Mouse (Mus musculus): Measurements from ENCODE around the gene Crygd. TPM values are rescaled to one million over a fixed set of nuclear protein-coding genes. Genes with fewer than 3 reads are reported as not detected.
"Not testable (repeated sequence)": the region's sequence is repeated elsewhere in the genome, so short reads cannot be mapped to it uniquely, and the experiment has no call there.

Gene Crygd
- polyA plus RNA-seq, 1 experiment from 2014 or later: not detected

DNA sequence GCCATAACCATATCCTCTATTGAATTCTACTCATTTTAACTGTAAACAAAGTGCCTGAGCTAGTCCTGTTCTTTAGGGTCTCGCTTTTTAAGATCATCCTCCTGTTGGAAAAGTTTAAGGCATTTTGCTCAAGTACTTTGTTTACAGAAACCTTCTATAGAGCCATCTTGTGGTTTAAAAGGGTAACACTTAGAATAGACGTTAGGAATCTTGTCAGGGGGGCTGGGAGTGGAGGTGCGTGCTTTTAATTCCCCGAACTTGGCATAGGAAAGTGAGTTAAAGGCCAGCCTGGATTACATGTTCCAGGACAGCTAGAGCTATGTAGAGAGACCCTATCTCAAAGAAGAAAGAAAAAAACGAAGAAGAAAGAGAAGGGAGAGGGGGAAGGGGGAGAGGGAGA lies 12.4 kb upstream of the Crygd start:
- H3K27me3 ChIP-seq: no peaks in the 10 kb centered on the region
- H3K9ac ChIP-seq: no peak overlapping the region
- H3K4me1 ChIP-seq: no peaks in the 10 kb centered on the region
- ATAC-seq (ENCODE audit: low FRiP score, low read depth): no peak
- 16% methylated on average over 5 of the region's 5 CpGs for WGBS
- H3K27ac ChIP-seq: no peak overlapping the region
- H3K4me2 ChIP-seq (replicated peaks): no peak overlapping the region
- H3K9me3 ChIP-seq: no peaks in the 10 kb centered on the region
- H3K36me3 ChIP-seq: no peaks in the 10 kb centered on the region
- no peak overlapping the region for H3K4me3 ChIP-seq

DNA sequence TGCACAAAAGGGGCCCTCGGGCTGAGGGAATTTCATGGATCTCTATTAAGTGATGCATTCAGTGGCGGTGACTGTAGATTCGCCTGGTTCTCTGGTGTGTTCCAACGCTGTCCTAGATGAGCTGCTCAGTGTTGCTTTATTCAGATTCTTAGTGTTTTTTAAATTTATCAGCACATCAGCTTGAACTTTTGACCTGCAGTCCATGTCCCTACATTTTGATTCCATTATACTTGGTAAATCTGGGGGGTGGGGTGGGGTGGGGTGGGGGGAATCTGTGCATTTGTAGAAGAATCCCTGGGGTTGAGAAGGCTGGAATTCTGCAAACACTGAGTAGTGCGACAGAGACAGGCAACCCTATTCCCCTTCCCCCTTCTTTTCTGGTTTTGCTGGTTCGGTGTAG lies 10.3 kb upstream of the Crygd start, which contains the start of gene Crygc:
Gene Crygc (minus strand): TSS at position 101 of the 400 bp plus-strand sequence.
- Histone ChIP-seq H3K27me3 (no peaks in the 10 kb centered on the region), H3K9ac (no peak within 1 kb of the TSS), H3K4me1 (no peaks in the 10 kb centered on the region), H3K9me3 (no peaks in the 10 kb centered on the region), H3K27ac (no peak within 1 kb of the TSS), H3K4me3 (no peak within 1 kb of the TSS), H3K4me2 (replicated peaks) (no peak within 1 kb of the TSS), H3K36me3 (no peaks in the 10 kb centered on the region)
- 81% methylated on average over 6 of the region's 6 CpGs for WGBS
- no peak for ATAC-seq (ENCODE audit: low FRiP score, low read depth)

DNA sequence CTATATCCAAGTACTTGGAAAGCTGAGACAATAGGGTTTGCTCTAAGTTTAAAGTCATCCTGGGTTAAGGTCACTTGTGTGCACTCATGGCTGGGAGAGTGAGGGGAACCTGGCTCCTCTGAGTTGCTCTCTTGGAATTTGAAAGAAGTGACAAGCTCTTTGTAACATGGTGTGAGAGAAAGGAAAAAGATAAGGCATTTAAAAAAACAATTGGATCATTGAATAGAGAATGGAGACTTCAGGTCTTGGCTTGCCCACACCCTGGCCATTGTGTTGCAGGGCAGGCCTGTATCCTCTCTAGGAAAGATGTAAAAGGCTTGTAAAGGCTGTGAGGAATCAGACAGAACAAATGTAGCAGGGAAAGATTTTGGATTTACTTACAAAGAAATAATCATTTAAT lies 4.6 kb upstream of the Crygd start:
- no peaks in the 10 kb centered on the region for H3K4me1 ChIP-seq
- H3K4me3 ChIP-seq: no peak overlapping the region
- H3K36me3 ChIP-seq: no peaks in the 10 kb centered on the region

GRCm38 (mm10) chr1:65064201-65064600 lies 949 bp upstream of the Crygd start:
- Histone ChIP-seq H3K9me3 (no peaks in the 10 kb centered on the region), H3K4me1 (no peaks in the 10 kb centered on the region), H3K27ac (no peak overlapping the region), H3K4me3 (no peak overlapping the region), H3K27me3 (no peaks in the 10 kb centered on the region), H3K9ac (no peak overlapping the region), H3K36me3 (no peaks in the 10 kb centered on the region), H3K4me2 (replicated peaks) (no peak overlapping the region)
- WGBS: 89% methylated on average over 15 of the region's 15 CpGs
- ATAC-seq (ENCODE audit: low FRiP score, low read depth): no peak

More for the DNA sequence above, 4.6 kb upstream of the Crygd start:
- no peak overlapping the region for H3K4me2 ChIP-seq (replicated peaks)
- no peak overlapping the region for H3K9ac ChIP-seq
- H3K9me3 ChIP-seq: no peaks in the 10 kb centered on the region
- ATAC-seq (ENCODE audit: low FRiP score, low read depth): no peak
- H3K27ac ChIP-seq: no peak overlapping the region
- no peaks in the 10 kb centered on the region for H3K27me3 ChIP-seq

DNA sequence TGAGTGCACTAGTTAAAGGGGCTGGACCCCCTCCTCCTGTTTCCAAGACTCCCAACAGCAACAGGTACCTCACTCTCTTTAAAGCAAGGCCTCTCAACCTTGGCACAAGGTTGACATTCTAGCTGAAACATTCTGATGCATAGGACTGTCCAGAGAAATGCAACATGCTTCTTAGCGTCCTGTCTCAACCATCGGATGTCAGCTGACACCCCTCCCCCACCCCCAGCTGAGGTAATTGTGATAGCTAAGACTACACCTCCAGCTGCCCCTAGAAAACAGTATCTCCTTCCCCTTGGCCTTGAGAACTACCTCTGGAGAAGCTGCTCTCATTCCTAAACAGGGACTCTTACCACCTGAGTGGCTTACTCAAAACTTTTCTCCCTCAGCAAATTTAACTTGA lies 11.1 kb downstream of the Crygd start:
- H3K36me3 ChIP-seq: no peaks in the 10 kb centered on the region
- H3K27me3 ChIP-seq: no peaks in the 10 kb centered on the region
- no peak overlapping the region for H3K4me3 ChIP-seq
- WGBS: 34% methylated on average over 2 of the region's 2 CpGs
- no peak overlapping the region for H3K9ac ChIP-seq
- peaks cover 7% of the 10 kb centered on the region; the same call in 1 of the 2 replicates for H3K4me1 ChIP-seq
- H3K9me3 ChIP-seq: no peaks in the 10 kb centered on the region; the same call in 1 of the 2 replicates
- no peak for ATAC-seq (ENCODE audit: low FRiP score, low read depth)
- no peak overlapping the region for H3K4me2 ChIP-seq (replicated peaks)
- H3K27ac ChIP-seq: no peak overlapping the region

DNA sequence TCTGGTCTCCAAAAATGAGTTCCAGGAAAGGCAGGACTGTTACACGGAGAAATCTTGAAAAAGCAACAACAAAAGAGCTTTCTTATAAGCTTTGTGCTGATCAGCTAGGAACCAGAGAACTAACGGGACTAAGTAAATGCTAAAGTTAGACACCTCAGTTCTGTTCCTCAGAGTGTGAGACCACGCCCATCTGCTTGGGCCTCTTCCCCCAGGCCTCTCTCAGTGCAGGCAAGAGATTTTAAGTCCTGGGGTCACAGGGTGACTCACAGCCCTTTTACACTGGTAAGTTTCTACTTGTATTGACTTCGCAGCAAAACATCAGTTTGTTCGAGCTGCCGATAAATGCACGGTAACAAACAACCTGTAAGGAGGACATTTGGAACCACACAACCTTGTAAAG lies 11.6 kb downstream of the Crygd start:
- peaks cover 7% of the 10 kb centered on the region; the same call in 1 of the 2 replicates for H3K4me1 ChIP-seq
- ATAC-seq (ENCODE audit: low FRiP score, low read depth): no peak
- WGBS: 58% methylated on average over 7 of the region's 7 CpGs
- no peaks in the 10 kb centered on the region; the same call in 1 of the 2 replicates for H3K9me3 ChIP-seq
- H3K4me2 ChIP-seq (replicated peaks): no peak overlapping the region
- H3K27ac ChIP-seq: no peak overlapping the region
- H3K27me3 ChIP-seq: no peaks in the 10 kb centered on the region
- no peak overlapping the region for H3K9ac ChIP-seq
- no peak overlapping the region for H3K4me3 ChIP-seq
- H3K36me3 ChIP-seq: no peaks in the 10 kb centered on the region

DNA sequence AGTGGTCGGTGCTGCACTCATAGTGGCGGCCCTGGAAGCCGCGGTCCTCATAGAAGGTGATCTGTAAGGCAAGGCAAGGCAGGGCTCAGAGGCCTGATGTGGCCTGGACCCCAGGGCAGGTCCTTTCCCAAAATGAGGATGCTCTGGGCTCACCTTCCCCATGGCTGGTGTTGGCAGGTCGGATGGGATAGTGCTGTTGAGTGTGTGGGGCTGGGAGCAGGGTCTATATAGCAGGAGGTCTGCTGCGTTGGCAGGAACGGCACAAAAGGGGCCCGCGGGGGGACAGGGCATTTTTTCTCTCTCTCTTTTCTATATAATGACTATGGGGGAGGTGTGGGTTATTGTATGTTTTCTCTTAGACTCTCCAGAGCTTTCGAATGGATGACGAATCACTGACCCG lies 12.3 kb downstream of the Crygd start, which contains the start of gene Cryge:
Gene Cryge (minus strand): TSS at position 198 of the 400 bp plus-strand sequence.
- H3K4me3 ChIP-seq; H3K4me1 ChIP-seq; H3K9ac ChIP-seq; H3K36me3 ChIP-seq; H3K4me2 ChIP-seq (replicated peaks); ATAC-seq (ENCODE audit: low FRiP score, low read depth); H3K27ac ChIP-seq; H3K27me3 ChIP-seq; H3K9me3 ChIP-seq: not testable (repeated sequence)
- 85% methylated on average over 10 of the region's 12 CpGs for WGBS

DNA sequence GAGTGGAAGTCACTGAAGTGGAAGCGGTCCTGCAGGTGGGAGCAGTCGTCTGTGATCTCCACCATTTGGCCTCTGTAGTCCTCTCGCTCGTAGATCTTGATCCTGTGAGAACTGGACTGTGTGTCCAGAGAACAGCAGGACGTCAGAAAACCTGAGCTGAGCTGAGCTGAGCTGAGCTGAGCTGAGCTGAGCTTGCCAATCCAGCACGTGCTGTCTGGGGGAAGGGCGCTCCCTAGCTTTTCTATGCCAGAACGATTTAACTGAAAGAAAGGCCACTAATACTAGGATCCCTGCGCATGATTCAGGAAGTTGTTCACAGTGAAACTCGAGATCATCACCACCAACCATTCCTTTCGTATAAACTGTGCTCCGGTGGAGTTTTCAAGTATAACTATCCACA lies 14.5 kb downstream of the Crygd start:
- Histone ChIP-seq H3K36me3 (no peaks in the 10 kb centered on the region), H3K9me3 (no peaks in the 10 kb centered on the region; the same call in 1 of the 2 replicates), H3K4me3 (no peak overlapping the region), H3K27ac (no peak overlapping the region), H3K4me2 (replicated peaks) (no peak overlapping the region), H3K27me3 (no peaks in the 10 kb centered on the region), H3K9ac (no peak overlapping the region), H3K4me1 (peaks cover 7% of the 10 kb centered on the region; the same call in 1 of the 2 replicates)
- no peak for ATAC-seq (ENCODE audit: low FRiP score, low read depth)
- WGBS: 50% methylated on average over 12 of the region's 12 CpGs

DNA sequence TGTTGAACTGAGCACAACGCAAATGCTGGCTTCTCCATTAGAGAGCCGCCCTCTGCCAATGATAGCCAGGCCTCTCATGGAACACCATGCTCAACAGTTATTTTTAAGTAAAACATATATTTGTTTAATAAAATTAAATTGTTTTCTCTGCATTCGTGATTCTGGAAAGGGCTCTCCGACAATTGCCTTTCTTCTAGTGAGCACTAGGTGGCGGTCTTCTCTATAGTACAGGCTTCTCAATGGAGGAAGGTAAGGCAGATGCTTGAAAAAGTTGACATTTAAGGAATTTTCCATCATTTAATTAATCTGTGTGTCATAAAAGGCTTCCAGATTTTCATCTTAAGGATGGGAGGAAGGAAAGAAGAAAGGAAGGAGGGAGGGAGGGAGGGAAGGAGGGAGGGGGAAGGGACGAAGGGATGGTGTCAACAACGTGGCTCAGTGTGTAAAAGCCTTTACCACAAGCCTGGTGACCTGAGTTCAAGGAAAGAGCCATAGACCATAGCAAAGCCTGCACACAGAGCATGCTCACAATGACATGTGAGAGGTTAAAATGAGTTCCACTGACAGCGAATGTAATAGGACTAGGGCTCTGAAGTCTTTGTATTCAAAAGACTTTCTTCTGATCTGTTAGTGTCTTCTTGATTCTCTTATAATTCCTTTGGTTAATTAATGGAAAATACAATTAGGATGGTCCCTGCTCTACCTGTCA lies 16.7 kb downstream of the Crygd start:
- Histone ChIP-seq H3K4me1 (peaks cover 2% of the 10 kb centered on the region; the same call in 1 of the 2 replicates), H3K4me2 (replicated peaks) (peak overlapping the region; percentile 37), H3K36me3 (no peaks in the 10 kb centered on the region), H3K27ac (no peak overlapping the region), H3K27me3 (no peaks in the 10 kb centered on the region), H3K9ac (no peak overlapping the region), H3K9me3 (no peaks in the 10 kb centered on the region), H3K4me3 (no peak overlapping the region)
- WGBS: 37% methylated on average over 8 of the region's 8 CpGs
- no peak for ATAC-seq (ENCODE audit: low FRiP score, low read depth)

DNA sequence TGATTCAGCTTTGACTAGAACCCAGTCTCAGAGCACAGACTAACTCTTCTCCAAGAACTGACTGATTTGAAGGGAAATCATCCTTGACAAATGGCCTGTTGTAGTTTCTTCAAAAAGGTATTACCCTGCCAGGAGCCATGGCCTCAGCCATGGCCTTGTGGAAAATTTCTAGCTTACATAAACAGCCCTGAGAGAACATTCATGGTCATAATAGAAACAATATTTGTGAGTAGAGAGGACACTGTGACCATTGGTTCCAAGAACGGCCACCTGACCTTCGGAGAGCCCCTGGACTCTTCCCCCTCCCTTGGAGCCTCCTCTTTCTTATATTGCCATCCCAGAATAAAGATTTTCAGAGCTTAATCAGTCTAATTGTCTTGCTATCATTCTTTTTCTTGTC lies 19.8 kb downstream of the Crygd start:
- Histone ChIP-seq H3K36me3 (no peaks in the 10 kb centered on the region), H3K4me2 (replicated peaks) (no peak overlapping the region), H3K27me3 (no peaks in the 10 kb centered on the region), H3K4me1 (no peaks in the 10 kb centered on the region), H3K27ac (no peak overlapping the region), H3K4me3 (no peak overlapping the region), H3K9ac (no peak overlapping the region), H3K9me3 (no peaks in the 10 kb centered on the region)
- WGBS: 76% methylated on average over 2 of the region's 2 CpGs
- ATAC-seq (ENCODE audit: low FRiP score, low read depth): no peak

GRCm38 (mm10) chr1:65041837-65042236 lies 21.4 kb downstream of the Crygd start:
- H3K9me3 ChIP-seq: no peaks in the 10 kb centered on the region
- H3K4me3 ChIP-seq: no peak overlapping the region
- H3K9ac ChIP-seq: no peak overlapping the region
- no peak overlapping the region for H3K27ac ChIP-seq
- H3K4me1 ChIP-seq: no peaks in the 10 kb centered on the region
- ATAC-seq (ENCODE audit: low FRiP score, low read depth): no peak
- no peaks in the 10 kb centered on the region for H3K36me3 ChIP-seq
- H3K27me3 ChIP-seq: no peaks in the 10 kb centered on the region
- WGBS: 90% methylated on average over 3 of the region's 3 CpGs
- H3K4me2 ChIP-seq (replicated peaks): no peak overlapping the region

GRCm38 (mm10) chr1:65040806-65041205 lies 22.4 kb downstream of the Crygd start:
- 0 out of 2 replicates have a peak, but pooled peaks cover under 1% of the 10 kb centered on the region for H3K4me1 ChIP-seq
- no peak for ATAC-seq (ENCODE audit: low FRiP score, low read depth)
- no peak overlapping the region for H3K4me3 ChIP-seq
- no peak overlapping the region for H3K4me2 ChIP-seq (replicated peaks)
- WGBS: 79% methylated on average over 6 of the region's 6 CpGs
- H3K27me3 ChIP-seq: no peaks in the 10 kb centered on the region
- H3K9me3 ChIP-seq: no peaks in the 10 kb centered on the region
- no peak overlapping the region for H3K9ac ChIP-seq
- H3K36me3 ChIP-seq: no peaks in the 10 kb centered on the region
- no peak overlapping the region for H3K27ac ChIP-seq

DNA sequence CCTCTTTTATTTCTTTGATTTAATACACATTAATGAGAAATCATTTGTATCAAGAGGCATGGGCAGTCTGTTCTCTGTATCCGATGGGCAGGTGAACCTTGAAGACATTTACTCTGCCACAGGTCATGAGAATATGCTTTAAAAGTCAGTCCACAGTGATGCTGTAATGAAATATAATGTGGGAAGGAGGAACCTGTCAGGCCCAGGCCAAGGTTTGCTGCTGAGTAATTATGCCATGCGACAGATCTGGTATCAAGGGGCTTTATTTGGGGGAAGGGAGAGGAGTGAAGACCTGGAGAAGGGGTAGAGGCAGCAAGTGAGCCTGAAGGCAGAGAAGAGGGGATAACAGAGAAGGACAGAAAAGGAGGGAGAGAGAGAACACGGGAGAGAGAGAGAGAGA lies 23.6 kb downstream of the Crygd start:
- Histone ChIP-seq H3K36me3 (no peaks in the 10 kb centered on the region), H3K4me2 (replicated peaks) (no peak overlapping the region), H3K27ac (no peak overlapping the region), H3K9me3 (no peaks in the 10 kb centered on the region), H3K4me1 (0 out of 2 replicates have a peak, but pooled peaks cover 10% of the 10 kb centered on the region), H3K4me3 (no peak overlapping the region), H3K27me3 (no peaks in the 10 kb centered on the region), H3K9ac (no peak overlapping the region)
- ATAC-seq (ENCODE audit: low FRiP score, low read depth): no peak
- 58% methylated on average over 3 of the region's 3 CpGs for WGBS

Data from limb, embryonic 13.5 days (tissue).